Mouse (Mus musculus) stomach, postnatal 0 days (tissue): ENCODE results near the gene Dnajc27. TPM values are rescaled to one million over a fixed set of nuclear protein-coding genes. Genes with fewer than 3 reads are reported as not detected.
A peak's percentile ranks its signal among the peaks of the same experiment; 100 is the strongest.

Experiments used
- ATAC-seq: fragments of 200-750 bp; cut with Nextera tagmentation; 2 replicates; pipeline ENCODE4 v1.8.0; 2017; ENCODE audit not compliant: low FRiP score, low TSS enrichment
- DNase-seq: peaks from one replicate; pipeline ENCODE4 v3.0.0-alpha.2; 2016; ENCODE audit warnings: low spot score
- H3K27ac ChIP-seq: fragments of 300-500 bp; sonication (generic); replicated peaks from 2 replicates; pipeline ENCODE4 v1.5.1; 2014; ENCODE audit warnings: mild to moderate bottlenecking, control low read depth
- H3K27me3 ChIP-seq: fragments of 300-500 bp; sonication (generic); 2 replicates; pipeline ENCODE4 v1.6.1; 2014; ENCODE audit warnings: low read length; ENCODE audit not compliant: control insufficient read depth, insufficient read depth
- H3K36me3 ChIP-seq: fragments of 300-500 bp; sonication (generic); 2 replicates; pipeline ENCODE4 v1.6.1; 2014; ENCODE audit warnings: low read length, mixed read lengths; ENCODE audit not compliant: control insufficient read depth, insufficient read depth
- H3K4me1 ChIP-seq: fragments of 300-500 bp; sonication (generic); replicated peaks from 2 replicates; pipeline ENCODE4 v1.6.1; 2014; ENCODE audit warnings: antibody characterized with exemption; ENCODE audit not compliant: control insufficient read depth, insufficient read depth
- H3K4me2 ChIP-seq: fragments of 300-500 bp; sonication (generic); replicated peaks from 2 replicates; pipeline ENCODE4 v1.6.1; 2014; ENCODE audit warnings: low read depth, mild to moderate bottlenecking, control low read depth, moderate library complexity
- H3K4me3 ChIP-seq: fragments of 300-500 bp; sonication (generic); 2 replicates; pipeline ENCODE4 v1.5.1; 2014; ENCODE audit warnings: low read depth, low read length, control low read depth
- H3K9ac ChIP-seq: fragments of 300-500 bp; sonication (generic); 2 replicates; pipeline ENCODE4 v1.6.1; 2014; ENCODE audit warnings: mild to moderate bottlenecking, low read length, control low read depth, mixed read lengths
- H3K9me3 ChIP-seq: fragments of 300-500 bp; sonication (generic); 2 replicates; pipeline ENCODE4 v1.6.1; 2016; ENCODE audit warnings: low read length; ENCODE audit not compliant: control insufficient read depth
- CTCF ChIP-seq: IDR thresholded peaks from 2 replicates; pipeline ENCODE4 v1.5.1; 2016; ENCODE audit warnings: antibody characterized with exemption, low read depth, mild to moderate bottlenecking, moderate library complexity
- EP300 ChIP-seq: optimal IDR thresholded peaks from 2 replicates; pipeline ENCODE3; 2016; ENCODE audit warnings: antibody characterized with exemption
- WGBS: fragments of 180-500 bp; shearing (Covaris S2); extraction: QIAGEN DNeasy Blood & Tissue Kit; methylation state at CpG from one replicate; pipeline ENCODE4 v1.1.7; 2014; 5-methylcytosine and 5-hydroxymethylcytosine counted together
- polyA plus RNA-seq: library from polyadenylated mRNA; unstranded; fragments of >200 nt; fragmentation: Nextera tagmentation; extraction: Ambion mirVana; gene quantifications from 2 replicates; pipeline ENCODE4 v1.2.1, GENCODE M21; 2015

Dnajc27 gene
- polyA plus RNA-seq, 1 experiment from 2014 or later: 1.7 TPM

- ATAC-seq: peak; percentile 77
- Histone ChIP-seq H3K4me1 (no peaks in the 10 kb centered on the region), H3K9me3 (no peaks in the 10 kb centered on the region), H3K27me3 (no peaks in the 10 kb centered on the region), H3K9ac (no peak overlapping the region), H3K36me3 (no peaks in the 10 kb centered on the region), H3K4me3 (no peak overlapping the region), H3K4me2 (no peak overlapping the region), H3K27ac (no peak overlapping the region)
- TF ChIP-seq EP300 (no peak), CTCF (peak; percentile 95)
- peak; percentile 71 for DNase-seq
- WGBS: 75% methylated on average over 4 of the region's 4 CpGs
Measured at GRCm38 (mm10) chr12:4107383-4107782, 25.0 kb downstream of the Dnajc27 start.

- no peak overlapping the region for H3K4me2 ChIP-seq
- DNase-seq: no peak
- H3K9me3 ChIP-seq: no peaks in the 10 kb centered on the region
- no peaks in the 10 kb centered on the region for H3K4me1 ChIP-seq
- no peak overlapping the region for H3K9ac ChIP-seq
- TF ChIP-seq EP300: no peak
- TF ChIP-seq CTCF: no peak
- WGBS: 38% methylated on average over 9 of the region's 9 CpGs
- H3K27me3 ChIP-seq: no peaks in the 10 kb centered on the region
- no peaks in the 10 kb centered on the region for H3K36me3 ChIP-seq
- H3K4me3 ChIP-seq: no peak overlapping the region
- H3K27ac ChIP-seq: peak overlapping the region; percentile 24; the same call in 1 of the 2 replicates
- ATAC-seq: no peak
Measured at GRCm38 (mm10) chr12:4116132-4116531, 33.7 kb downstream of the Dnajc27 start.

- Histone ChIP-seq H3K9ac (no peak overlapping the region), H3K36me3 (no peaks in the 10 kb centered on the region), H3K27ac (no peak overlapping the region), H3K4me2 (no peak overlapping the region), H3K4me3 (no peak overlapping the region), H3K4me1 (no peaks in the 10 kb centered on the region), H3K9me3 (no peaks in the 10 kb centered on the region), H3K27me3 (no peaks in the 10 kb centered on the region)
- no peak for ATAC-seq
- DNase-seq: no peak
- WGBS: 70% methylated on average over 3 of the region's 3 CpGs
- TF ChIP-seq EP300 (no peak), CTCF (no peak)
Measured at GRCm38 (mm10) chr12:4117136-4117535, 34.8 kb downstream of the Dnajc27 start.

GRCm38 (mm10) chr12:4117579-4117978, 35.2 kb downstream of the Dnajc27 start:
- H3K27me3 ChIP-seq: no peaks in the 10 kb centered on the region
- WGBS: 50% methylated on average over 4 of the region's 4 CpGs
- H3K4me1 ChIP-seq: no peaks in the 10 kb centered on the region
- no peak for ATAC-seq
- no peak overlapping the region for H3K9ac ChIP-seq
- DNase-seq: no peak
- H3K36me3 ChIP-seq: no peaks in the 10 kb centered on the region
- H3K27ac ChIP-seq: no peak overlapping the region
- H3K4me2 ChIP-seq: no peak overlapping the region
- H3K4me3 ChIP-seq: no peak overlapping the region
- H3K9me3 ChIP-seq: no peaks in the 10 kb centered on the region
- TF ChIP-seq EP300: no peak
- no peak for TF ChIP-seq CTCF

- H3K9ac ChIP-seq: no peak overlapping the region
- no peaks in the 10 kb centered on the region for H3K9me3 ChIP-seq
- H3K4me1 ChIP-seq: no peaks in the 10 kb centered on the region
- H3K4me2 ChIP-seq: no peak overlapping the region
- H3K27me3 ChIP-seq: no peaks in the 10 kb centered on the region
- DNase-seq: no peak
- H3K36me3 ChIP-seq: no peaks in the 10 kb centered on the region
- TF ChIP-seq EP300: no peak
- TF ChIP-seq CTCF: no peak
- H3K27ac ChIP-seq: no peak overlapping the region
- no peak overlapping the region for H3K4me3 ChIP-seq
- 73% methylated on average over 7 of the region's 7 CpGs for WGBS
- ATAC-seq: no peak
Measured at GRCm38 (mm10) chr12:4127346-4127745, 45.0 kb downstream of the Dnajc27 start.

GRCm38 (mm10) chr12:4132941-4133846, 50.8 kb downstream of the Dnajc27 start, which contains the start of gene Adcy3:
TSS of gene Adcy3 (plus strand) at chr12:4133103.
- DNase-seq: peak; percentile 52
- H3K27me3 ChIP-seq: no peaks in the 10 kb centered on the region

More at GRCm38 (mm10) chr12:4132941-4133846, 50.8 kb downstream of the Dnajc27 start, which contains the start of gene Adcy3:
- Histone ChIP-seq H3K4me3 (peak within 1 kb of the TSS; percentile 60), H3K9me3 (no peaks in the 10 kb centered on the region), H3K4me1 (0 out of 2 replicates have a peak, but pooled peaks cover 2% of the 10 kb centered on the region), H3K9ac (peak within 1 kb of the TSS; percentile 73), H3K27ac (peak within 1 kb of the TSS; percentile 56), H3K36me3 (no peaks in the 10 kb centered on the region; the same call in 1 of the 2 replicates), H3K4me2 (peak within 1 kb of the TSS; percentile 88)
- TF ChIP-seq EP300: no peak
- TF ChIP-seq CTCF: 0 out of 2 replicates have a peak, but pooled peaks have one; percentile 2
- WGBS: 1% methylated on average over 73 of the region's 83 CpGs
- peak; percentile 78; the same call in 1 of the 2 replicates for ATAC-seq
